ENCODE assay signal across 10 mouse cellular contexts in the genomic region with DNA sequence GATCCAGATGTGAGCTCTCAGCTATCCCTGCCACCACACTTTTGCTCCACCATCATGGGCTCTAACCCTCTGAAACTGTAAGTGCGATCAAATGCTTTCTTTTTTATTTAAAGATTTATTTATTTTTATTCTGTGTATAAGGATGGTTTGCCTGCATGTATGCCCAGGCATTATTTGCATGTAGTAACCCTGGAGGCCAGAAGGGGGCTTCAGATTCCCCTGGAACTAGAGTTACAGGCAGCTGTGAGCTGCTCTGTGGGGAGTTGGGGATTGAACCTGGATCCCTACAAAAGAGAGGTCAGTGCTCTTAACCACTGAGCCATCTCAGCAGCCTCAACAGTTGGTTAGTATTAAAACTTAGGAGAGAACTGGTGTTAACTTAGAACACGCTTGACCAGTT. TPM values are rescaled to one million over a fixed set of nuclear protein-coding genes. Genes with fewer than 3 reads are reported as not detected.
A peak's percentile ranks its signal among the peaks of the same experiment; 100 is the strongest.
DNase-seq lines count a peak whose midpoint lies in the region; TF ChIP-seq lines count a peak whose summit lies in the region.
"Had no signal": no experiment of that assay in that cellular context is flagged by ENCODE, and none has a peak within 500 bp of the region (broad histone marks: within the 10 kb centered on the region; RNA-seq: fewer than 3 reads in every experiment).

No protein-coding gene starts in this region.

- no peak overlapping the region for H3K4me3 ChIP-seq in left cerebral cortex, adult 2 months
- H3K4me3 ChIP-seq: limb, embryonic 10.5 days had no signal

- TF ChIP-seq CTCF in left cerebral cortex, adult 2 months (IDR thresholded peaks at IDR 0.05), result peak; percentile 38

- DNase-seq in cerebellum, postnatal 14 days, result peak; percentile 9 to 23
- DNase-seq in cerebellum, postnatal 25 days, result no peak
- no peak for DNase-seq in left cerebral cortex, adult 2 months (ENCODE audit: extremely low spot score in 1 of 2, low spot score in 2 of 2)
- no peak for DNase-seq in left cerebral cortex, postnatal 4 days
- peak; percentile 65 for DNase-seq in ES-CJ7 (ENCODE audit: low read depth, low spot score)
- DNase-seq in retina, embryonic 14.5 days (ENCODE audit: low spot score), result peak; percentile 49
- no peak for DNase-seq in right cerebral cortex, postnatal 25 days
- DNase-seq in testis, postnatal 10 days (ENCODE audit: low spot score), result no peak
- DNase-seq: right cerebral cortex, postnatal 4 days had no signal

- H3K27ac ChIP-seq in left cerebral cortex, adult 2 months, result no peak overlapping the region
- H3K27ac ChIP-seq: limb, embryonic 10.5 days had no signal

- intact Hi-C loops in left cerebral cortex, adult 2 months (cut with DNase I), result loop anchor here (10.0 kb wide), 1 partner anchor 923 kb away; the partner anchor contains the start of gene Gad1
- intact Hi-C loops in left cerebral cortex, postnatal 4 days (cut with DNase I), result no loop called here

RNA-seq across cellular contexts. Expression of gene Bbs5, which starts 15.5 kb away (rescaled TPM):
- 10 to 100 TPM; 23.5 to 28.4 TPM for total RNA-seq in left cerebral cortex, adult 2 months (2021)
- total RNA-seq in left cerebral cortex, postnatal 4 days (2021), result 10 to 100 TPM; 25.4 to 29.3 TPM

RNA-seq across cellular contexts. Expression of gene Klhl41, which starts 38.5 kb away (rescaled TPM):
- under 1 TPM; 0.75 to 0.84 TPM for total RNA-seq in left cerebral cortex, adult 2 months (2021)
- under 1 TPM; 0.58 to 0.66 TPM for total RNA-seq in left cerebral cortex, postnatal 4 days (2021)

RNA-seq across cellular contexts. Expression of gene Lrp2, which starts 45.6 kb away (rescaled TPM):
- under 1 TPM; 0.07 TPM for total RNA-seq in left cerebral cortex, adult 2 months (2021)
- under 1 TPM; 0.34 to 0.54 TPM for total RNA-seq in left cerebral cortex, postnatal 4 days (2021)

Comparison
In these comparisons a context has a peak if more than half of its experiments do, and no peak if none do; other contexts are left out.
1. DNase-seq: peak in cerebellum, postnatal 14 days (2 of 2), ES-CJ7 (single experiment) and retina, embryonic 14.5 days (single experiment); none in cerebellum, postnatal 25 days (0 of 2), left cerebral cortex, adult 2 months (0 of 2), left cerebral cortex, postnatal 4 days (single experiment), right cerebral cortex, postnatal 25 days (single experiment) and testis, postnatal 10 days (single experiment).